Mouse (Mus musculus): ENCODE results near the gene Smad3. TPM values are rescaled to one million over a fixed set of nuclear protein-coding genes. Genes with fewer than 3 reads are reported as not detected.
A peak's percentile ranks its signal among the peaks of the same experiment; 100 is the strongest.

Smad3 gene
- polyA plus RNA-seq, 1 experiment from 2014 or later = 16.1 TPM

DNA sequence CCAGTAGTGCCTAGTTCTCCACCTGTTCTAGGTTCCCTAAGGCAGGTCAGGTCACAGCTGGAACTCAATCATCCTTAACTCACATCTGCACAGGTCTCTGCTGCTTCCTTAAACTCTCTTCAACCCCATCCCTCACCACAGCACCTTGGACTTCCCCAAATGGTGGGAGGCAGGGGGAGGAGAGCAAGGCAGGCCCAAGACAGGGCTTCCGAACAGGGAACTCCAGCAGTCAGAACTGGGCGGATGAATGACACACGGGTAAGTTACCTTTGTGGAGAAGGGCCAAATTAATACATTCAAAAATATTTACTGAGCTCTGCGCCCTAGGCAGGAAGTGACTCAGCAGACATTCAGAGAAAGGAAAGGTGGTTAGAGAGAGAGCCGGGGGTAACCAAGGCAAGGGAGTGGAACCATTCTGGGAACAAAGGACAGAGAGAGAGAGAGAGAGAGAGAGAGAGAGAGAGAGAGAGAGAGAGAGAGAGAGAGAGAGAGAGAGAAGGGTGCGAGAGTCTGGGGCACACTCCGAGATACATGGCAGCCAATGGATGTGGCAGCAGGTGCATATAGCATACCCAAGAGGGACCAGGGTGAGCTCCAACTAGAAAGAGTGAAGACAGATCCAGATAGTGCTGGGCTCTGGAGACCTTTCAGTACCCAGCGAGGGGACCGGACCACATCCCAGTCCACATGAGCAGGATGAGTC, 36.1 kb downstream of the Smad3 start:
- ATAC-seq (ENCODE audit: insufficient read depth) (no peak), DNase-seq (no peak)
- H3K36me3 ChIP-seq (ENCODE audit: insufficient read depth) = no peaks in the 10 kb centered on the region
- no peak overlapping the region for H3K9ac ChIP-seq
- TF ChIP-seq CTCF (IDR thresholded peaks at IDR 0.05; ENCODE audit: low read depth) = no peak
- no peak overlapping the region for H3K4me3 ChIP-seq (ENCODE audit: low read depth, low read length)
- H3K27me3 ChIP-seq (ENCODE audit: insufficient read depth, low read length) = no peaks in the 10 kb centered on the region
- peak overlapping the region; percentile 21; the same call in 1 of the 2 replicates for H3K27ac ChIP-seq (ENCODE audit: low read depth)
- WGBS = 74% methylated on average over 9 of the region's 9 CpGs
- H3K4me1 ChIP-seq (ENCODE audit: insufficient read depth) = peaks cover 25% of the 10 kb centered on the region
- H3K9me3 ChIP-seq (ENCODE audit: low read depth, low read length) = no peaks in the 10 kb centered on the region
- H3K4me2 ChIP-seq = no peak overlapping the region

DNA sequence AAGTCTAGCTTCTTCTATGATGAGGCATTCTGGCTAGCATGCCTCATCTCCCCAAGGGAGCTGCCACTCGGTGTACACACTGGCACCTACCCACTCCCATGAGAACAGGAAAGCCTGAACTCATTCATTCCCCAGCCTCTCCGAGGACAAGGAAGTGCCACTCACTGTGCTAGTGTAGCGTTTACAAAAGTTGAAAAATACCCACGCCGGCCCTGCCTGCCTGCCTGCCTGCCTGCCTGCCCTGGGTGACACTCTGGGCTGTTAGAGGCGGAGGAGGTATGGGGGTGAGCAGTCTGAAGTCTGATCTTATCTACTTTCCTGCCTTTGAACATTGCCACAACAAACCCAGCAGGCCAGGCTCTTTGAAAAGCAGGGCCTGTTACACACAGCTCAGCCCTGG, 37.1 kb downstream of the Smad3 start:
- Histone ChIP-seq H3K27me3 (ENCODE audit: insufficient read depth, low read length) (no peaks in the 10 kb centered on the region), H3K4me1 (ENCODE audit: insufficient read depth) (peaks cover 27% of the 10 kb centered on the region), H3K27ac (ENCODE audit: low read depth) (0 out of 2 replicates have a peak overlapping the region, but pooled peaks have one; percentile 24), H3K4me2 (no peak overlapping the region), H3K36me3 (ENCODE audit: insufficient read depth) (no peaks in the 10 kb centered on the region), H3K9ac (no peak overlapping the region), H3K4me3 (ENCODE audit: low read depth, low read length) (no peak overlapping the region), H3K9me3 (ENCODE audit: low read depth, low read length) (no peaks in the 10 kb centered on the region)
- TF ChIP-seq CTCF (IDR thresholded peaks at IDR 0.05; ENCODE audit: low read depth) = no peak
- 28% methylated on average over 6 of the region's 6 CpGs for WGBS
- ATAC-seq (ENCODE audit: insufficient read depth) (no peak), DNase-seq (no peak)

DNA sequence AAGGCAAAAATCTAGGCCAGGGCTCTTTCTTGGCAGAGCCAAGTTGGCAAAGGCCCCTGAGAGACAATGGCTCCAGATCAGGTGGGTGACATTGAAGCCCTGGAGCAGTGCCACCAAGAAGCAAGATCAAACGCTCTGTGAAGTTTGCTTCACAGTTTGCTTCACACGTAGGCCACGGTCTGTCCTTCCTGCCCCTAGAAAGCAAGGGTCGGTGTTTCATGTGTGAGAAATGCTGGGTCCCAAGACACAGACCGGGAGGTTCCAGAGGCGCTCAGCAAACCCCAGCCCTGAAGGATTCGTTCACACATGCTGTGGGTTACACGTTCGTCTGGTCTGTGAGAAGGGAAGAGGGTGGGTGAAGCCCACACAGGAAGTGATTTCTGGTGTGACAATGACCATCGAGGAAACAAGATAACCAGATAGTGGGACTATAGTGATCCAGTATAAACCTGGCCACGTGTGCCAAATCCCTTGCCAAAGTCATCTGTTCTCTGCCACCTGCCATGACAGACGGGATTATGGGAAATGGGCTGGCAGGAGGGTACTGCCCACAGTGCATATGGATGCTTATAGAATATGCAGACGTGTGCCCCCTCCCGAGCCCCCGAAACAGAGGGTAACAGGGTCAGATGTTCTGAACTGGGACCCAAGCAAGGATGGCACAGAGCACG, 37.9 kb downstream of the Smad3 start:
- H3K27ac ChIP-seq (ENCODE audit: low read depth) = no peak overlapping the region

DNA sequence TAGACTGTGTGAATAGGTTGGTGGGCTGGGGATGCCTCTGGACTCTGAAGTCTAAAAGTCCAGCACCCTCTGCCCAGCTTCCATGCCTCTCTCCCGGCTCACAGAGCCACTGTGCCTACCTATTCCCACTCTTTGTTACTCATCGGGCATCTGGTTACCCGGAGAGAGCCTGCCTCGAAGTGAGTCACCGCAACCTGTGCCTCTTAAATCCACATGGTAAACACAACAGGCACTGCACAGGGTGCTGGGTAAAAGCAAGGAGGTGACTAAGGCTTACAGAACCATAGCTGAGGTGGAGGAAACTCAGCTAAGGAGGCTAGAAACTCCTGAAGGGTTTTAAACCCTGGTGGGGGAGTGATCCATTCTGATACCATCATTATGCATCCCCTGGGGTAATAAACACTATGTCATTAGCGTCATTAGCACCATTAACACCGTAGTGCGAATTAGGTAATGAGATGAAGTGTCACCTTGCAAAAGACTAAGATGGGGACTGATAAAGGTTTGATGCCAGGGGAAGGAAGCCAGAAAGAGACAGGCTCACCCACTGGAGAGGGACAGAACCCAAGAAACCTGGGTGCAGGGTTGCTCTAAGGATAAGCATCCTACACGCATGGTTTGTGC, 38.9 kb downstream of the Smad3 start:
- DNase-seq = no peak
- Histone ChIP-seq H3K9ac (no peak overlapping the region), H3K27me3 (ENCODE audit: insufficient read depth, low read length) (no peaks in the 10 kb centered on the region), H3K4me1 (ENCODE audit: insufficient read depth) (peaks cover 32% of the 10 kb centered on the region), H3K4me2 (no peak overlapping the region), H3K9me3 (ENCODE audit: low read depth, low read length) (no peaks in the 10 kb centered on the region), H3K4me3 (ENCODE audit: low read depth, low read length) (no peak overlapping the region), H3K36me3 (ENCODE audit: insufficient read depth) (no peaks in the 10 kb centered on the region), H3K27ac (ENCODE audit: low read depth) (no peak overlapping the region)
- WGBS = 77% methylated on average over 9 of the region's 9 CpGs
- no peak for TF ChIP-seq CTCF (IDR thresholded peaks at IDR 0.05; ENCODE audit: low read depth)
- no peak for ATAC-seq (ENCODE audit: insufficient read depth)

More for the DNA sequence above, 37.9 kb downstream of the Smad3 start:
- Histone ChIP-seq H3K9ac (no peak overlapping the region), H3K36me3 (ENCODE audit: insufficient read depth) (no peaks in the 10 kb centered on the region), H3K4me2 (no peak overlapping the region), H3K27me3 (ENCODE audit: insufficient read depth, low read length) (no peaks in the 10 kb centered on the region), H3K9me3 (ENCODE audit: low read depth, low read length) (no peaks in the 10 kb centered on the region), H3K4me1 (ENCODE audit: insufficient read depth) (peaks cover 32% of the 10 kb centered on the region), H3K4me3 (ENCODE audit: low read depth, low read length) (no peak overlapping the region)
- no peak for TF ChIP-seq CTCF (IDR thresholded peaks at IDR 0.05; ENCODE audit: low read depth)
- WGBS = 64% methylated on average over 16 of the region's 16 CpGs
- DNase-seq (no peak), ATAC-seq (ENCODE audit: insufficient read depth) (no peak)

DNA sequence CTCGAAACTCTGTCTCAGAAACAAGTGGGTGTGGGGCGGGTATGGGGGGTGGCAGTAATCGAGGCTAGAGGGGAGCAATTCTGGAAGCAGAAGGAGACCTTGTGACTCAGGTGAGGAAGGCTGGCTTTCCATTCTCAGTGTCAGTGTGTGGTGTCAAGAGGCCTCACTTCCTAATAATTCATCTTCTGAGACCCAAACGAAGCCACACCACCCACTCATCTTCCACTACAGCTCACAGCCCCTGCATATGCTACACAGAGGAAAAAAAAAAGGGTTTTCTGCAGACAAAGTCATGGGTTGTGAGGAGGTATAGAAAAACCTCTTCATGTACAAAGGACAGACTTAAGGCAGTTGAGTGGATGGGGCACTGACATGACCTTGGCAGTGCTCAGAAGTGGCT, 39.6 kb downstream of the Smad3 start:
- Histone ChIP-seq H3K36me3 (ENCODE audit: insufficient read depth) (no peaks in the 10 kb centered on the region; the same call in 1 of the 2 replicates), H3K4me3 (ENCODE audit: low read depth, low read length) (no peak overlapping the region), H3K4me2 (no peak overlapping the region), H3K27ac (ENCODE audit: low read depth) (no peak overlapping the region), H3K9ac (no peak overlapping the region), H3K27me3 (ENCODE audit: insufficient read depth, low read length) (no peaks in the 10 kb centered on the region), H3K9me3 (ENCODE audit: low read depth, low read length) (no peaks in the 10 kb centered on the region), H3K4me1 (ENCODE audit: insufficient read depth) (peaks cover 37% of the 10 kb centered on the region)
- no peak for ATAC-seq (ENCODE audit: insufficient read depth)
- WGBS = 78% methylated on average over 4 of the region's 4 CpGs
- no peak for DNase-seq
- TF ChIP-seq CTCF (IDR thresholded peaks at IDR 0.05; ENCODE audit: low read depth) = no peak

DNA sequence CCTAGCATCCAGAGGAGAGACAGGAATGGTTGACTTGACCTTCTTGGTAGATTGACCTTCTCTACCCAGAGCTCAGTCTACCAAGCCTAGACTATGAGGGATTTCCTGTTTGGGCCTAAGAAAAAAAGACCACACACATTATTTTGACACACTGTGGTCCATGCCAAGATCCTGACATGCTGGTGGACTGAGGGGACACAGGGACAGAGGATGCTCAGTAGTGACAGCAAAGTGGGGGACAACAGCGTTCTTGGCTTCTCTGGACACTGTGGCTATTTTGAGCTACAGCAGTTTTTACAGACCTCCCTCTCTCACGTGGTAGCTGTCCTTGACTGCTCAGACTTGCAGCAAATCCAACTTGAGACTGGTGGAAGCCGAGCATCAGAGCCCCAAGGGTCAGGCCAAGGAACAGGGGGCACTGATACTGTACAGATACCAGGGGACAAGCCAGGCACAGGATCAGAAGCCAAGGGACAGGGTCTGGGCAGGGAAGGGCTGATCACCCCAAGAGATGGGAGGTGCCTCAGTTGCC, 40.3 kb downstream of the Smad3 start:
- peaks cover 42% of the 10 kb centered on the region for H3K4me1 ChIP-seq (ENCODE audit: insufficient read depth)
- H3K4me3 ChIP-seq (ENCODE audit: low read depth, low read length) = no peak overlapping the region
- DNase-seq = peak; percentile 58
- peak overlapping the region; percentile 81; the same call in 1 of the 2 replicates for H3K27ac ChIP-seq (ENCODE audit: low read depth)
- WGBS = 31% methylated on average over 3 of the region's 3 CpGs
- H3K4me2 ChIP-seq = no peak overlapping the region
- 0 out of 2 replicates have a peak, but pooled peaks have one; percentile 12 for ATAC-seq (ENCODE audit: insufficient read depth)
- no peaks in the 10 kb centered on the region for H3K9me3 ChIP-seq (ENCODE audit: low read depth, low read length)
- H3K36me3 ChIP-seq (ENCODE audit: insufficient read depth) = no peaks in the 10 kb centered on the region; the same call in 1 of the 2 replicates
- TF ChIP-seq CTCF (IDR thresholded peaks at IDR 0.05; ENCODE audit: low read depth) = no peak
- H3K9ac ChIP-seq = no peak overlapping the region
- H3K27me3 ChIP-seq (ENCODE audit: insufficient read depth, low read length) = no peaks in the 10 kb centered on the region
